Mouse (Mus musculus): Measurements from ENCODE around the gene Gm45140.

DNA sequence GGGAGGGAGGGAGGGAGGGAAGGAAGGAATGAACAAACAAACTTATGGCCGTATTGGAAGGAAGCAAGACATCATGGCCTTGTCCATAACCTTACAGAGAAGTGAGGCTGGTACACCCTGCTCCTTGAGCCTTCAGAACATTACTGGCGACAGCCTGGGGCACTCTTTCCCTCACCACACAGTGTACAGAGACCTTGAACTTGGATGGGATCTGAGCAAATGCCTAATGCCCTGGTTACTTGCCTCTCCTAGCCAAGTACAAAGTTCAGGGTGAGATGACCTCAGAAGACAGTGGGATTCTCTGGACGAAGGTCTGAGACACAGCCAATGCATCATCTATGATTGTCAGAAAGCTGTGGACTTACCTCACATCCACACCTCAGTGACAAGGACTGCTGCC is 75.7 kb downstream of the Gm45140 start:
- TF ChIP-seq SMC3 (IDR thresholded peaks at IDR 0.05; ENCODE audit: low read depth, low read length), result no peak
- no peak for TF ChIP-seq POLR2A (IDR thresholded peaks at IDR 0.05; ENCODE audit: low read depth, low read length)
- TF ChIP-seq MAX (IDR thresholded peaks at IDR 0.05; ENCODE audit: low read length), result no peak
- no peak for TF ChIP-seq MEF2A (IDR thresholded peaks at IDR 0.05; ENCODE audit: borderline replicate concordance, low read depth, low read length)
- TF ChIP-seq CTCF (conservative IDR thresholded peaks at IDR 0.05 in 1 of 2, IDR thresholded peaks at IDR 0.05 in 1 of 2; ENCODE audit: low read depth in 2 of 2, low read length in 2 of 2), result no peak
- TF ChIP-seq RCOR1 (conservative IDR thresholded peaks at IDR 0.05; ENCODE audit: low read depth, low read length), result no peak
- no peak for TF ChIP-seq MYC (IDR thresholded peaks at IDR 0.05; ENCODE audit: low read depth, low read length)
- no peak for TF ChIP-seq ZC3H11A (IDR thresholded peaks at IDR 0.05; ENCODE audit: low read depth, low read length)
- no peak for TF ChIP-seq RAD21 (IDR thresholded peaks at IDR 0.05; ENCODE audit: low read depth, low read length)
- TF ChIP-seq NRF1 (IDR thresholded peaks at IDR 0.05; ENCODE audit: low read depth, low read length), result no peak

Measured in CH12.LX (cell line).